Mouse (Mus musculus) kidney, adult 2 months (tissue): ENCODE measurements around the gene Mgat4b. TPM values are rescaled to one million over a fixed set of nuclear protein-coding genes. Genes with fewer than 3 reads are reported as not detected.
A peak's percentile ranks its signal among the peaks of the same experiment; 100 is the strongest.

Experiments used
- DNase-seq: peaks from one replicate; pipeline ENCODE4 v3.0.0; 2021
- H3K27ac ChIP-seq: fragments of 200-500 bp; 2 replicates; pipeline ENCODE4 v1.5.1; 2012; ENCODE audit warnings: low read depth, low read length, control low read depth, inconsistent platforms; ENCODE audit not compliant: insufficient read depth
- H3K27me3 ChIP-seq: fragments of 200-500 bp; replicated peaks from 2 replicates; pipeline ENCODE4 v1.6.1; 2012; ENCODE audit warnings: mild to moderate bottlenecking, moderate library complexity, low read length, inconsistent platforms; ENCODE audit not compliant: control insufficient read depth, insufficient read depth
- H3K36me3 ChIP-seq: fragments of 200-500 bp; 2 replicates; pipeline ENCODE4 v1.6.1; 2012; ENCODE audit warnings: mild to moderate bottlenecking, moderate library complexity, low read length, inconsistent platforms; ENCODE audit not compliant: control insufficient read depth, insufficient read depth
- H3K4me1 ChIP-seq: fragments of 200-500 bp; 2 replicates; pipeline ENCODE4 v1.6.1; 2011; ENCODE audit warnings: low read length; ENCODE audit not compliant: control insufficient read depth, insufficient read depth
- H3K4me3 ChIP-seq: fragments of 200-500 bp; 2 replicates; pipeline ENCODE4 v1.5.1; 2011; ENCODE audit warnings: mild to moderate bottlenecking, low read depth, low read length, control low read depth; ENCODE audit not compliant: insufficient read depth
- CTCF ChIP-seq: fragments of 200-500 bp; conservative IDR thresholded peaks from 2 replicates; pipeline ENCODE4 v1.5.1; 2011; ENCODE audit warnings: low read depth, mild to moderate bottlenecking, control low read depth, low read length, moderate library complexity, mixed read lengths; ENCODE audit not compliant: insufficient read depth, insufficient read length
- POLR2A ChIP-seq: fragments of 200-500 bp; IDR thresholded peaks from one replicate; pipeline ENCODE4 v1.6.1; 2011; ENCODE audit warnings: low read depth, low read length, control low read depth
- WGBS: fragments of 180-500 bp; shearing (Covaris S2); methylation state at CpG from one replicate; pipeline ENCODE4 v1.1.7; 2018; 5-methylcytosine and 5-hydroxymethylcytosine counted together
- polyA plus RNA-seq: library from polyadenylated mRNA; depleted of rRNA; stranded (reverse); fragments of >200 nt; gene quantifications from 2 replicates; pipeline ENCODE4 v1.2.3, GENCODE M21; 2012

Gene Mgat4b
- polyA plus RNA-seq, 1 experiment = 85.4 TPM

- Histone ChIP-seq H3K36me3 (peaks cover 3% of the 10 kb centered on the region; the same call in 1 of the 2 replicates), H3K4me3 (no peak overlapping the region), H3K4me1 (peaks cover 8% of the 10 kb centered on the region), H3K27me3 (no peaks in the 10 kb centered on the region), H3K27ac (no peak overlapping the region)
- 88% methylated on average over 9 of the region's 9 CpGs for WGBS
- no peak for DNase-seq
- TF ChIP-seq POLR2A = no peak
- TF ChIP-seq CTCF = no peak
Observed at GRCm38 (mm10) chr11:50238821-50239791, 28.4 kb downstream of the Mgat4b start.

- WGBS = 76% methylated on average over 7 of the region's 7 CpGs
Observed at GRCm38 (mm10) chr11:50240235-50240911, 29.7 kb downstream of the Mgat4b start.

GRCm38 (mm10) chr11:50243926-50244325, 33.2 kb downstream of the Mgat4b start:
- 68% methylated on average over 6 of the region's 6 CpGs for WGBS

More at GRCm38 (mm10) chr11:50240235-50240911, 29.7 kb downstream of the Mgat4b start:
- Histone ChIP-seq H3K27ac (no peak overlapping the region), H3K4me3 (no peak overlapping the region), H3K4me1 (peaks cover 8% of the 10 kb centered on the region), H3K27me3 (no peaks in the 10 kb centered on the region), H3K36me3 (no peaks in the 10 kb centered on the region)
- peak; percentile 81 for DNase-seq
- TF ChIP-seq POLR2A (no peak), CTCF (no peak)

GRCm38 (mm10) chr11:50245269-50245668, 34.6 kb downstream of the Mgat4b start:
- peaks cover 5% of the 10 kb centered on the region; the same call in 1 of the 2 replicates for H3K4me1 ChIP-seq
- no peaks in the 10 kb centered on the region for H3K36me3 ChIP-seq
- no peaks in the 10 kb centered on the region for H3K27me3 ChIP-seq
- peak; percentile 47 for DNase-seq
- 71% methylated on average over 5 of the region's 5 CpGs for WGBS
- no peak overlapping the region for H3K27ac ChIP-seq
- H3K4me3 ChIP-seq = no peak overlapping the region
- TF ChIP-seq POLR2A = no peak
- no peak for TF ChIP-seq CTCF

More at GRCm38 (mm10) chr11:50243926-50244325, 33.2 kb downstream of the Mgat4b start:
- H3K4me3 ChIP-seq = no peak overlapping the region
- TF ChIP-seq POLR2A = no peak
- TF ChIP-seq CTCF = no peak
- no peaks in the 10 kb centered on the region for H3K27me3 ChIP-seq
- DNase-seq = no peak
- peaks cover 8% of the 10 kb centered on the region; the same call in 1 of the 2 replicates for H3K4me1 ChIP-seq
- no peaks in the 10 kb centered on the region for H3K36me3 ChIP-seq
- no peak overlapping the region for H3K27ac ChIP-seq

GRCm38 (mm10) chr11:50248473-50249171, 37.9 kb downstream of the Mgat4b start:
- 68% methylated on average over 7 of the region's 7 CpGs for WGBS
- no peak for DNase-seq
- no peaks in the 10 kb centered on the region for H3K36me3 ChIP-seq
- no peak for TF ChIP-seq CTCF
- TF ChIP-seq POLR2A = no peak
- no peaks in the 10 kb centered on the region for H3K27me3 ChIP-seq
- H3K4me1 ChIP-seq = peaks cover 18% of the 10 kb centered on the region
- no peak overlapping the region for H3K4me3 ChIP-seq
- no peak overlapping the region for H3K27ac ChIP-seq

GRCm38 (mm10) chr11:50252166-50252565, 41.5 kb downstream of the Mgat4b start:
- H3K27me3 ChIP-seq = no peaks in the 10 kb centered on the region
- H3K4me3 ChIP-seq = no peak overlapping the region
- 48% methylated on average over 3 of the region's 3 CpGs for WGBS
- TF ChIP-seq POLR2A = no peak
- no peak for TF ChIP-seq CTCF
- DNase-seq = peak; percentile 71
- peaks cover 2% of the 10 kb centered on the region for H3K36me3 ChIP-seq
- H3K4me1 ChIP-seq = peaks cover 18% of the 10 kb centered on the region
- H3K27ac ChIP-seq = peak overlapping the region; percentile 62
